Mouse (Mus musculus): Measurements from ENCODE around the gene Pkn1.

Gene Pkn1

DNA sequence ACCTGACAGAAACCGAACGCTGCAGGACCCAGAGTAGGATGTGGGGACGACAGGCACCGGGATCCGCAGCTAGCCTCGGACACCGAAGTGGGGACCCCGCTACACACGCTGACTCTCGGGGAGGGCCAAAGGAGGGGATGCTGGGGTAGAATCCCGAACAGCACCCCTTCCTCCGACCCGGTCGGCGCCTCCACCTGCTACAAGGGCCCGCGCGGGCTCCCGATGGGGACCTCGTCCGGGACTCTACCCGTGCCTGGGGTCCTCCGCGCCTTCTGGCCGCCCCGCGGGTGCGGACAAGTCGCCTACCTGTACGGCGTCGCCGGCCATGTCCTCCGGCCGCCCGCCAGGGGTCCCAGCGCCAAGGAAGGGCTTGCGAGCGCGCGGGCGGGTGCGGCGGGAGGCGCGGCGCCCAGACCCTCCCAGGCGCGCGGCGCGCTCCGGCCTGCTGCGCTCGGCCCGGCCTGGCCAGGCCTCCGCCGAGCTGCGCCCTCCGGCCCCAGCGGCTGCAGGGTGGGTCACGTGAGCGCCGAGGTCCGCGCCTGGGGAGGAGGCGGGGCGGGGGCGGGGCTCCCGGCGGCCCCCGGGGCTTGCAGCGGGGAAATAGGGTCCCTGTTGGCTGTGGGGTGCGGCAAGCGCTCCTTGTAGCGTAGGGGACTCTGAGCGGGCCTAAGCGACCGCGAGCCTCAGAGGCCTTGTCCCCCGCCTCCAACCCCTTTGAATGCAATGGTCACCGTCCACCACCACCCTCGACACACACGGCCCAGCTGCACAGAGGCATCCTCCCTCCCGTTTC, at the start of gene Pkn1:
Pkn1 (minus strand) TSS at position 519 of the 793 bp plus-strand sequence.
- DNase-seq = peak; percentile 64

DNA sequence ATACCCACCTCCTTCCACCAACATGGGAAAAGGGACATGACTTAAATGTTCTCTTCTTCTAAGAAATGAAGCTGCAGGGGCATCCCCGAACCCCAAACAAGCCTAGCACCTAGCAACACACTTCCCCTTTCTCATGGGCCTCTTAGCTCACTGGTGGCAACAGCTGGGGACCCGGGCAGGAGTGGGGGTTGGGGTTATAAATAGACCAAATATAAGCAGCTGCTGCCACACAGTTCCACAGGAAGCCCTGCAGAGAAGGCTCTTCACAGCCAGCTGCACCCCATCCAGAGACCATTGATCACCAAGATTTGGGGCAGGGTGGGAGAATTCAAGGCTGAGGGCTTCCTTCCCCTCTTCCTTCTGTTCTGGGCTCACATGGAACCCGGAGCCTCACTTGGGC, 49.7 kb upstream of the Pkn1 start:
- no peak for DNase-seq

DNA sequence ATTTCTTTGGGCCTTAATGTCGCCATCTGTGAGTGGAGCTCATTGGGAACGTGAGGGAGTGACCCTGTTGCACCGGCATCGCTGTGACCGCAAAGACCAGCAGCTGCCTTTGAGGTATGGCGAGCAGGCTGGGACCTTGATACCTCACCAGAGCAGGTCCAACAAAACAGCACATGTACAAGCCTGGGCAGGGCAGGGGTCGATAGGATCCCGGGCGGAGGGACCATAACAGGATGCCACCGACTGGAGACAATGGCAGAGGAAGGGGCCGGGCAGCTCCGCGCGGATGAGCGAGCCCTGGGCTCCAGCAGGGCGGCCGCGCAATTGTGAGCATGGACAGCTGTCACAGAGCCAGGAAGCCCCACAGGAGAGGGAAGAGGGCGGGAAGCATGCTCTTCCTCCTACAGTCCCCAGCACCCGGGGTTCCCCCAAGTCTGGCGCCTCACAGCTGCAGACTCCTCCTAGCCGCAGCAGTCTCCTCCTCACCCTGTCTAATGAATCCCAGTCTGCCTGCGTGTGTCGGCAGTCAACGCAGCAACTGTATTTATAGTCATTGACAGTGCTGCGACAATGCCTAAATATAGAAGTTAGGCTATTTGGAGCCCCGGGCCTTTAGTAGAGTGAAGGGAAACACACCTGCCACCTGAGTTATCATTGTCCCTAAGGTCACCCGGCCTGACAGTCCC, 48.8 kb upstream of the Pkn1 start:
- no peak for DNase-seq

DNA sequence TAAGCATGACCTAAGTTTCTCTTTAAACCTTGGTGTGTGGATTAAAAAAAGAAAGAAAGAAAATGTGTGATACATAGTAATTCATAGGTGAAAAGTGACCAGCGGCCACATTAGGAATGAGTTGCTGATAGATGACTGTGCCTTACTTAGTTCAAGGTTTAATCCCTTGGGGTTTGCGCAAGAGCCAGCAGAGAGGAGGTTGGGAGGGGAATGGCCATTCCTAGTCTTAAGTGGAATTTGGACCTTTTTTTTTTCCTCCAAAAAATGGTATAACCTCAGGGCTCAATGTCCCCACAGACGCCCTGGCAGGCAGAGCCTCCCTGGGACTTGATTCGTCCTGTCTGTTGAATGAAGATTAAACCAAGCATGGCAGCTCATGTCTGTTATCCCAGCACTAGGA, 45.1 kb upstream of the Pkn1 start:
- DNase-seq = no peak

DNA sequence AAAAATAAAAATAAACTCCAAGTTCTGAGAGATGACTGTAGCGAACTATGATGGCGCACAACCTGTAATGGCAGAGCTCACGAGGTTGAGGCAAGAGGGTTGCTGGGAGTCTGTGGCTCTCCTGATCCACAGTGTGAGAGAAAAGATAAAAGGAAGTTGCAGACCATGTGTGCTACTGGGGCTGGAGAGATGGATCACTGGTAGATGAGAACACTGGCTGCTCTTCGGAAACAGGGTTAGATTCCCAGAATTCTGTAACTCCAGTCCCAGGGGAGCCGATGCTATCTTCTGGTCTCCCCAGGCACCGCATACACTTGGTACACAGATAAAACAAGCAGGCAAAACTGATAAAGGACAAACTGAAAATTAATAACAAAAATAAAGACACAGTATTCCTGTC, 44.0 kb upstream of the Pkn1 start:
- DNase-seq = no peak

DNA sequence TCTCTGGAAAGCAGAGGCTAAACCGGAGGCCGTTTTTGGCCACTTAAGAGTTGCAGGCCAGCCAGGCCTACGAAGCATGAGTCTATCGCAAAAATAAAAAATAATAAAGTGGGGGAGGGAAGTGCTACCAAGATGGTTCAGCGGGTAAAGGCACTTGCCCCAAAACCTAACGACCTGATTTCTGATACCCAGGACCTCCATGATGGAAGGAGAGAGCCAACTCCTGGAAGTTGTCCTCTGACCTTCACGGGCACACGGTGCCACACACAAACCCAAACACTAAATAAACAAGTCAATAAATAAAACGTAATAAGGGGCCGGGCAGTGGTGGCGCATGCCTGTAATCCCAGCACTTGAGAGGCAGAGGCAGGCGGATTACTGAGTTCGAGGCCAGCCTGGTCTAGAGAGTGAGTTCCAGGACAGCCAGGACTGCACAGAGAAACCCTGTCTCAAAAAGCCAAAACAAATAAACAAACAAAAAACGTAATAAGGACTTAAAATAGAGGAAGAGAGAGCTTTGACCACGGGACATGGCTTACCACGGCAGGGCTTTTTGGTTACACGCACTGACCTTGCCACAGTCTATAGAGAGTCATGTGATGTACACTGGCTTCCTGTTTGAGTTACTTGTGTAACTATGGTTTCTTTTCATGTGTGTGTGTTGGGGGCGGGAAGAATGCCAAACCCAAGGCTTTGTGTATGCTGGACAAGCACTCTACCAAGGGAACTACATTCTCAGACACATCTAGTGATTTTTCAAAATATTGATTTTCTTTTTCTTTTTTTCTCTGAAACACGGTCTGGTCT, 43.1 kb upstream of the Pkn1 start:
- no peak for DNase-seq

DNA sequence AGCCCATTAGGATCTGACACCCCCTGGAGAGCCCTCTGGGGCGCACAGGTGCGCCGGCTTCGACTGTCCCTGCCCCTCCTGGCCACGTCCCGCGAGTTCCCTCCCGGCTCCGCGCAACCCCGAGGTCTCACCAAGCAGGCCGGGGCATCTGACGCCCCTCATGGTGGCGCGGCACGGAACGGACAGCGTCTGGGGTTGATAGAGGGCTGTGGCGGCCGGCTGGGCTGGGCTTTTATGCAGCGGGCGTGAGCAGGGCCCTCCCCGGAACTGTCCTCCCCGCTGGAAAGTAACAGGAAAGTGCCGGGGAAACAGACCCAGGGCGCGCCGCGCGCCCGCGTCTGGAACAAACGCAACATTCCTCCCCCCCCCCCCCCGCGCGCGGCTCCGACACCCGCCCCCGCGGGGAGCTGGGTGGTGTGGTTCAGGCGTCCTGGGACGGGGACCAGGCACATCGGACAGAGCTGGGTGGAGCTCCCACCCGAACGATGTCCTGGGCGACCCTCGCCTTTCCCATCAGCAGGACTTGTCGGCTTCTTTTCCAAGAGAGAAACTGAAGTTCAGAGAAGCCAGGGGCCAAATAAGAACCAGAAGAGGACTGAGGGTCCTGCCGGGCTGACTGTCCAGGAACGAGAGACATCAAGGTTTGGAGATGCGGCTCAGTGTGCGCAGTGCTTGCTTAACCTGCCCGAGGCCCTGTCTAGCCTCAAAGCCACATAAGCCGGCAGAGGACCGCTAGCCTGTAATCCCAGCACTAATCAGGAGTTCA, 42.2 kb upstream of the Pkn1 start, which contains the start of gene Adgre5:
Adgre5 (minus strand) TSS at position 351 of the 766 bp plus-strand sequence.
- no peak for DNase-seq

DNA sequence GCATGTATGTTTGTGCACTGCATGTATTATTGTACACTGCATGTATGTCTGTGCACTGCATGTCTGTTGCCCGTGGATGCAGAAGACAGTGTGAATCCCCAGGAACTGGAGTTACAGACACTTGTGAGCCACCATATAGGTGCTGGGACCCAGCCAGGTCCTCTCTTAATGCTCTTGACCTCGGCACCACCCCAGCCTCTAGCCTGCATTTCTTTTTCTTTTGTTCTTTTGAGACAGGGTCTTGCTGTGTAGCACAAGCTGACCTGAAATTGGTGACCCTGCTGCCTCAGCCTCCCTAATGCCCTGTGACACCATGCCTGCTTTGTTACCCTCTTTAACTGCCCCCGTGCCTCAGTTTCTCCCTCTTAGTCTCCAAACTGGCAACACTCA, 41.6 kb upstream of the Pkn1 start:
- no peak for DNase-seq

DNA sequence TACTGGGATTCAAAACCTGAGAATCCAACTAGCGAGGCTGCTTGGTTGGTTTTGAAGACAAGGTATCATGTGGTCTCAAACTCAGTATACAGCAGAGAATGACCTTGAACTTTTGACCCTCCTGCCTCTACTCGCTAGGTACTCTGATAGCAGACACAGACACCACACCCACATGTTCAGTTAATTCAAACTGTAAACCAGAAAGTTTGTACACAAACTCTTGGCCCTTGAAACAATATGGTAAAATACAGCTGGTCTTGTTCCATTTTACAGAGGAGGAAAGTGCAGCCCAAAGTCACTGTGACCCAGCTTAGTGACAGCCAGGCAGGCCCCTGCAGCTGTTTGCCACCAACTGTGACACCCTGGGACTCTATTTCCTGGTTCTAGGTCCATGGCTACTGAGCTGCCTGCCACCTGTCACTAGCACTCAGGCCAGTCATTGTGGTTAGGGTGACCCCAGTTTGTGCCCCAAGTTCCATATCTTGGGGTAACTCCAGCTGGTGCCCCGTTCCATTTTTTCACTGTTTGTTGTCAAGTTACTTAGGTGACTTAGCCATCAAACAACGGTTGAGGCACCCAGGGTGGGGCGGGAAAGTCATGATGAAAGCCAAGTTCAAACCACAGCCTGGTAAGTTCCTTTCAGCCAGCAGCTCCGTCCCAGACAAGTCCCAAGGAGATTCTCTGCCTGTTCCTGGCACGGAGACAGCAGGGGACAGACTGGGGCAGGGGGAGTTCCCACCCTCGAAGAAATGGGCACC, 40.9 kb upstream of the Pkn1 start:
- no peak for DNase-seq

DNA sequence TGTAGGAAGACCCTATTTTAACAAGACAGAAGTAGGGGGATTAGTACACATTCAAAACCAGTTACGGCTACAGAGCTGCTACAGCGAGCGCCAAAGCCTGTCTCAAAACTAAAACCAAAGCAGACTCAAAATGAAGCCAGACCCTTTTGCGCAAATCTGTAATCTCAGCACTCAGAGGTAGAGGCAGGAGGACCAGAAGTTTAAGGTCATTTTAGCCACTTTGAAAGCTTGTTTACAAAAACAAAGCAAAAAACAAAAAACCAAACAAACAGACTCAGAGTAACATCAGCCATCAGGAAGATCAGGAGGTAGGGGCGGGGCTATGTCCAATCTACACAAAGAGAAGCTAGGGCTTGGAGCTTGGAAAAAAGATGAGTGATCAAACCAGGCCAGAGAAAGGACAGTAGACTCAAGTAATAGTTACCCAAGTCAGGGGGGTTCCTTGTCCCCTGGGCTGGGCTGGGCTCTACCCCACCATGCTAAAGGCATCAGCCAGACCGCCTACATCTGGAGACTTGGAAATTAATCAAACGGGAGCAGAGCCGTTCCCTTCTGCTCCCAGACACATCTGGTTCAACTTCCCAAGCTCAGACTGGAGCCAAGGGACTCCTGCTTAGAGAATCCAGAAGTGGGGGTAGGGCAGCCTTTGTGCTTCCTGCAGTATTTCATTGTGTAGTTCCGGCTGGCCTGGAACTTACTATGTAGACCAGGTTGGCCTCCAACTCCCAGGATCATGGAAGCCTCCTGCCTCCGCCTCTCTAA, 40.2 kb upstream of the Pkn1 start:
- no peak for DNase-seq

DNA sequence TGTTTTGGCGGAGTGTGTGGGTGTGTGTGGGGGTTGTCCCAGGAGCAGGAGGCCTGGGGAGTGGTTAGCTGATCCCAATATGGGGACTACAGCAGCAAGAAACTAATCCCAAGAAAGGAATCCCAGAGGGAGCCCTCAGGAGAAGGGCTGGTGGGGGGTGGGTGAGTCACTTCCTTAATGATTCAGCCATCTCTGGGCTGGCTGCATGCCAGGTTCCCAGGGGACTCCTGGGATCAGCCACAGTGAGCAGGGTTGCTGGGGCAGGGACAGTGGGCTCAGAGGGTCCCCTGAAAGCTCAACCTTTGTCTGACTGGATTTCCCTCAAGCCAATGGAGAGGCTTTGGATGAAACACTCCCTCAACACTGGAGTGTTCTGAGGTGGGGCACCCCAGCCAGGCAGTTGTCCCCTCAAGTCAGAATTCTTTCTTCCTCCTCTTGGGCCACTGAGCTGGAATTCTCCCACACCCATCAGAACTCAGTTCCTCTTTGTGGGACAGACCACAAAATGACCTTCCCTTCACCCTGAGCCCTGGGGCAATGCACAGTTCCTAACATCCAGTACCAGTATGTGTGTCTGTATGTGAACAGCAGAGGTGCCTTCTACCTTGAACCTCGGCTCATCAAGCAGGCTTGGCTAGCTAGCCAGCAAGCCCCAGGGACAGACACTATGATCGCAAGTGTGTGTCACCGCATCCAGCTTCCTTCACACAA, 39.0 kb upstream of the Pkn1 start:
- no peak for DNase-seq

DNA sequence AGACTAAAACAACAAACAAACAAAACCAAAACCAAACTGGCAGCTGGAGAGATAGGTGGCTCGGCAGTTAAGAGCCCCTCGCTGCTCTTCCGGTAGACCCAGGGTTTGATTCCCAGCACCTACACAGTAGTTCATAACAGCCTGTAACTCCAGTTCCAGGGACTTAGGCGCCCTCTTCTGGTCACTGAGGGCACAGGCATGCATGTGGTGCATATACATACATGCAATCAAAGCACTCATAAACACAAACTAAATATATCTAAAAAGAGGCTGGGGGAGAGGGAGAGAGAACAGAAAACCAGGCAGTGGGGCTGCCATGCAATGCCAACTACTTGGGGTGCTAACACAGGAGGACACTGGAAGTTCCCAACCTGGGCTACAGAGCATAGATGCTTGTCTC, 38.4 kb upstream of the Pkn1 start:
- no peak for DNase-seq

DNA sequence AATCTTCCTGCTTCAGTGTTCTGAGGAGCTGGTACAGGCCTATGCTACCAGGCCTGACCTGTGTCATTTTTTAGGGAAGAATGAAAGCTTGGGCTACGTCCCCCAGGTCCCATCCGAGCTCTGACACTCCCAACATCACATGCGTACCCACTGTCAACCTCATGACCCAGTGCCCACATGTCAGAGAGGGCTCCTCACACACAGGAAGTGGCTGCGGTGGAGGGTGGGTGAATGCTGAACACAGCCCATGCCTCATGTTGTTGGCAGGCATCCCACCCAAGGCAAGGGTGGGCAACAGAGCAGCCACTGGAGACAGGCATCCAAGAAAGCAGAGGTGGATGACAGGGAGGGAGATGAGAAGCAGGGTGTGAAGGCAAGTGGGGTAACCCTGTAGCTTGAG, 37.7 kb upstream of the Pkn1 start:
- no peak for DNase-seq

DNA sequence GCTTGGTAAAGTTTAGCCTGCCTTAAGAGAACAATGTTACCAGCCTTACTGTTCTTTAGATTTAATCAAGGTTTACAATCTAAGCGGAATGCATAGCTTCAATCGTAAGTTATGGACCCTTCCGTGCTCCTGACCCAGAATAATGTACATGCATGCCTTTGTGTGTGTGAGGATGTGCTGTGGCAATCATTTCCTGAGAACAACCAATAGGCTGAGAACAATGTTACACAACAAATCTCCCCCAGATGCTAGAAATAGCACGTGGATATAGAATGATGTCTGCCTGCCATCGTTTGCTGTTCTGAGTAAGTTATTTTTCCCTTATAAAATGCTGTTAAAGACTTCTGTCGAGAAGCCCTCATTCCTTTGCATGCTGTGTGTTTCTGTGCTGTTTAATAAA, 33.9 kb upstream of the Pkn1 start:
- no peak for DNase-seq

DNA sequence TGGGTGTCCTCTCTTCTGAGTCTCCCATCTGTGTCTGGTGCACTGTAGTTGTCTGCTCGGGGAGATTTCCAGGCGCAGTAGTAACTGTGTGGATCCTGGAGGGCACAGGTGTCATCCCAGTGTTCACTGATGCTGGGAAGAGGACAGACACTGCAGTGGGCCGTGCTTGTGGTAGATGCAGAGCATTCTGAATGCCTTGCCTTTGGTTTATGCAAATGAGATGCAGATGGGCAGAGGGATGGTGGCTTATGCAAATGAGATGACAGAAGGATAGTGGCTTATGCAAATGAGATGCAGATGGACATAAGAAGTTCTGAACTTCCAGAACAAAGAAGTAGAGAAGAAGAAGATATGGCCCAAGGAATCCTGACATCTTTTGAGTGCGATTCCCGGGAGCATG, 32.9 kb upstream of the Pkn1 start:
- DNase-seq = no peak

DNA sequence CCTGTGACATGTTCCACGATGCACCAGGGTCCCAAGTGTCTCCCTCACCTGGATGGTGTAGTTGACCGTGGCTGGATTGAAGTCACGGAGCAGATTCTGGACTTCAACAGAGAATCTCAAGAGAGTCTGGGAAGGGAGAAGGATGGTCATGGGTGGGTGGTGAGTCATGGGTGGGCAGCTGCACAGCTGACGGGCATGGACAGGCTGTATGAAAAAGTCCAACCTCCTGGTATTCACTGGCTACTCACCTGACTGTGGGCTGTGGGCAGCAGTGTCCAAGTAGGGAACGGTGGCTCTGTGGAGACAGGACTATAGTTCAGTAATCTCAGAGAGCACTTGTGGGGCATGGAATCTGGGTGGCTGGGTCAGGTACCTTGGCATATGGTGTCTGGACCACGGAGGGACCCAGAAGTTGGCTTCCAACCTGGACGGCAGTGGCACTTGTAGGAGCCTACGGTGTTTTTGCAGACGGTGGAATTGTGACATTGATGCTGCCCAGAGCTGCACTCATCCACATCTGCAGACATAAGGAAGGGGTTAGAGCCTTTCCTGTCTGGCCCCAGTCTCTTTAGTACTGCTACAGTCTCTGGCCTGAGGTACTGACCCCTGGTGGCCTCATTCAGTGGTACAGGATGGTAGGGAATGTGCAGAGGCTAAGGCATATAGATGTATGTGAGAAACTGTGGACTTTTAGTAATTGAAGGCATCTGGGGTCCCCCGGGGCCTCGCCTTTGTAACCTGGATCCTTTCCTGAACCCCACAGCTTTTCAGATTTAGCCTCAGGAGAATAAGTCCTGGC, 30.2 kb upstream of the Pkn1 start:
- DNase-seq = no peak

DNA sequence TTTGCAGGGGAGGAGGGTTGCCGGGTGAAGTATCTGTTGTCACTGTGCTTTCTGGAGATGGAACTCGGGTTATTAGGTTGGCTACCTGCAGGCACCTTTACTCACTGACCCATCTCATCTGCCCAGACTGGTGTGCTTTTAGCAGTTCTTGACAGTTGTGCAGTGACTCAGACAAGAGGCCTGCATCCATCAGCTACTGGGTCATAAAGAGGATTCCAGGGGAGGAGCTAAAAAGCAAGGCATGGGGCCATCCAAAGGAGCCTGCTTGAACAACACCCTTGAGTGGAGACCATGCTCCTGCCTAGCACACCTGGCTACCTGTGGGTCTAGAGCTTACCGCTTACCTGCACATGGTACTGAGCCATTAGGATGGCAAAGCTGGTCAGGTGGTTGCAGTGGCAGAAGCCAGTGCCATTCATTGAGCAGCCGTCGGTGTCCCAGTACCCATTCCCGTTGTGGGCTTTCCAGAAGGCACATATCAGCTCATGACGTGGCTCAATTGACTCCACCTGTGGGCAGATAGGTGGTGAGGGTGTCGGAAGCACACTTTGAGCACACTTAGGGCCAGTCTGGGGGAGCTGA, 26.6 kb upstream of the Pkn1 start:
- no peak for DNase-seq

DNA sequence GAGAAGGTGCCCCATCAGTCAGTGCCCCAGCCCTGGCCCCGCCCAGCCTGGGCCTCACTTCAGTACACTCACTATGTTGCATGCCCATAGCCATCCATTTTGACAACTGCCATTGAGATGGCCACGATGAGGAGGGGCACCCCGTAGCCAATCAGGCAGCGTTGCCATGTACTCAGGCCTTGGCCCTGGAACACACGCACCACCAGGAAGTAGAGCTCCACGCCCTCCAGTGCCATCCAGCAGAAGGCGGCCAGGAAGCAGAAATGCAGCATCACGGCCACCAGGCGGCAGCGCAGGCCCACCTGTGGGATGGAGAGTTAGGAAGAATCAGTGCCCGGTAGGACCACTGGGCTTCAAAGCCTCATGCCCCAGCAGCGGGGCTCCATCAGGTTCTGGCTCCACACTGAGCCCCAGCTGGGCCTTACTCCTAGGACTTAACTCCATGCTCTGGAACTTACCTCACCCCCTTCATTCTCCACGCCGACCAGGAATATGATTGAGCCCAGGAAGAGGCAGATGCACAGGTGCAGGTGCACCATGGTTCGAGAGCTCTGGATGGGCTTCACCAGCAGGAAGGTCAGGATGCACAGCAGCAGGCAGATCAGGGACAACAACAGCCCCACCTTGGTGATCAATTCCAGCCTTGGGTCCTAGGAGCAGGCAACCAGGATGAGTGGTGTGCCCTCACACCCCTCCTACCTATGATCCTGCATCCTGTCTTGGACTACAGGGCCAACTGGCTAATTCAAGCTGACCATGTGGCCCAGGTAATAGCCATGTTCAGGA, 25.9 kb upstream of the Pkn1 start:
- peak; percentile 79 for DNase-seq
